Mouse (Mus musculus): ENCODE results near the gene P2ry4.

- no peak for TF ChIP-seq ZC3H11A (IDR thresholded peaks at IDR 0.05; ENCODE audit: borderline replicate concordance, low read depth, low read length)
- no peak for TF ChIP-seq HCFC1 (IDR thresholded peaks at IDR 0.05; ENCODE audit: borderline replicate concordance, insufficient read depth, low read length)
- no peak for TF ChIP-seq CHD2 (IDR thresholded peaks at IDR 0.05; ENCODE audit: low read depth, low read length)
- no peak for TF ChIP-seq MAFK (IDR thresholded peaks at IDR 0.05; ENCODE audit: insufficient read depth, low read depth, low read length)
Observed at GRCm38 (mm10) chrX:100625546-100625801, 30.8 kb upstream of the P2ry4 start, which contains the start of gene Kif4.

Data from ES-E14 (cell line).